Mouse (Mus musculus) T-helper 2 cell (primary cell): ENCODE measurements at regions not wholly inside any gene's neighbourhood (a gene's known extent, or its start where the extent isn't known, plus 50 kb on each side); places are given as distances from the start of the nearest gene placed in this dataset.

Source experiments
- in situ Hi-C: fragments of 300-600 bp; cut with MboI, MseI; formaldehyde crosslinking; loops from one replicate; pipeline ENCODE4 v1.15.1; 2025; ENCODE audit warnings: high pct_unique_total_duplicates

GRCm38 (mm10) chr5:133310979-133311890 is 768.1 kb upstream of the Auts2 start:
- in situ Hi-C loops, result no loop called here

DNA sequence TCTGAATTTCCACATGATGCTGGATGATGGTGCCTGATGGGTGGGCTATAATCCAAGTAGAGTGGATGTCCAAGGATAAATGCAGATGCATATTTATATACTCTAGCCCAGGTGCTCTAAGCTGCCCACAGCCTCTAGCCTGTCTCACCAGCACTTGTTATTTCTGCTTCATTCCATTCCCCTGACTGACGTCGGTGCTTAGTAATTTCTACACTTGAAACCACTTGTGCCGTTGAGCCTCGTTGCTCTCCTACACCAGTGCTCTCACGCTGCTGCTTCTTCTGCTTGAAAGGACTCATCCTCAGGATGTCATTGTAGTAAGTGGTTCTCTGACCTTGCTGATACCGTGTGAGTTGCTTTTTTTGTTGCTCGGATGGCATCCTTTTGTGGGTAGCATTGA is 724.7 kb upstream of the Auts2 start:
- in situ Hi-C loops, result no loop called here

DNA sequence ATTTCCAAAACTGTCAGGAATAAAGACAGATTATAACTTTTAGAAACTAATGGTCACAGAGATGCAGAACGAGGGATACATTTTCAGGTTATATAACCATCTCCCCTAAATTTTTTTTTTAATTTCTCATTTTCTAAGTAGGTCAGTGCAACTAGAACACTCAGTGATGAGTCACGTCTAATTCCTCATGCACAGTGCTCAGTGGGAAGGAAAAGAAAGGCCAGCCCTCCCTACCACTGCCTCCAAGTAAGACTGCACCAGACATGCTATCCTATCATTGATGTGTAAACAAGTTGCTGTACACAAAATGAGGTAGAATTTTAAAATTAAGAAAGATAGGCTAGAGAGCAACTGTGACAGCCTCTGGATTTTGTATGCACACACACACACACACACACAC is 724.2 kb upstream of the Auts2 start:
- in situ Hi-C loops, result no loop called here

DNA sequence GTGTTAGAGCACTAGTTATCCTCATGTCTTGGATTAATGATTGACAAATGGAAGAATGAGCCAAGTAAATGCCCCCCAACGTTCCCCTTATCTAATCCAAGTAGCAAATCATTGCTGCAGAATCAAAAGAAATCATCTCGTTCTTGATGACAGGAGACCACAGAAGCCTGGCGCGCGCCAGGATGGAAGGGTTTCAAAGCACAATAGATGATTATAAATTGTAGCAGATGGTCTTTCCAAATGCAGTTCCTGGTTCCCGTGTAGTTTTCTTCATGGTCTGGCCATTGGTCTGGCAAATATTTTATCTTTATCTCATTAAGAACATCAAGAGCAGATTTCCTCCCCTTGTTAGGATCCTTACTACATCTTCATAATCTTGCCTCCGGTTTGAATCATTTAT is 721.8 kb upstream of the Auts2 start:
- in situ Hi-C loops, result no loop called here

DNA sequence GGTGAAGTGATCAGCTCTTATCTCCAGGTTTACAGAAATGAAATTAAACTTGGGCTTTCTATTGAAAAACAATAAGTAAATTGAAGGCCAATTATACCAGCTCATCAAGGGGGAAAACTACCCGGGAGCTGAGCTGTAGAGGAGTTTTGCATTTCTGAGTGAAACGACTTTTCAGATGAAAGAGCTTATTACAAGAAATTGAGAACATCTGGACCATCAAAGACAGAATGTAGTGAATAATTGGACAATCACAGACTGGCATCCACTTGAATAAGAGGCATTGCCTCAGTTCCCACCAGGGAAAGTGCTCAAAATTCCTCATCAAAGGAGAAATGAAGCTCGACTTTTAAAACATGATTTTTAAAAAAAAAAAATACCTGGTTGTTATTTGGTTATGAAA is 675.7 kb upstream of the Auts2 start:
- in situ Hi-C loops, result no loop called here

GRCm38 (mm10) chr5:133198546-133198945 is 655.4 kb upstream of the Auts2 start:
- in situ Hi-C loops, result no loop called here

GRCm38 (mm10) chr5:133189798-133190571 is 646.8 kb upstream of the Auts2 start:
- in situ Hi-C loops, result no loop called here

DNA sequence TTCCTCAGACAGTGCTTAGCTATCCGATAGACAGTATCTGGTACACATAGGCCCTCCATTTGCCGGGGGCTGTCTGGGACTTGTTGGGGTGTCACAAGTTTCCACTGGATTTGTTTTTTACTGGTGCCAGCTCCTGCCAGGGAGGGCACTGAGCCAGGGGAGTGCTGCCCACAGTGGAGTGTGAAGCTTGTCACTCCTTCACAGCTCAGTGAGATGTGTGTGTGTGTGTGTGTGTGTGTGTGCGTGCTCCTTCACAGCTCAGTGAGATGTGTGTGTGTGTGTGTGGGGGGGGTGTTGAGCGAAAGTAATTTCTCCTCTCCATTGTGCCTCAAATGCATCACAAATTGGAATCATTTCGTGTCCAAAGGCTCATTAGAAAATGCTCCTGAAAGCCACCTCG is 632.5 kb upstream of the Auts2 start:
- in situ Hi-C loops, result no loop called here

DNA sequence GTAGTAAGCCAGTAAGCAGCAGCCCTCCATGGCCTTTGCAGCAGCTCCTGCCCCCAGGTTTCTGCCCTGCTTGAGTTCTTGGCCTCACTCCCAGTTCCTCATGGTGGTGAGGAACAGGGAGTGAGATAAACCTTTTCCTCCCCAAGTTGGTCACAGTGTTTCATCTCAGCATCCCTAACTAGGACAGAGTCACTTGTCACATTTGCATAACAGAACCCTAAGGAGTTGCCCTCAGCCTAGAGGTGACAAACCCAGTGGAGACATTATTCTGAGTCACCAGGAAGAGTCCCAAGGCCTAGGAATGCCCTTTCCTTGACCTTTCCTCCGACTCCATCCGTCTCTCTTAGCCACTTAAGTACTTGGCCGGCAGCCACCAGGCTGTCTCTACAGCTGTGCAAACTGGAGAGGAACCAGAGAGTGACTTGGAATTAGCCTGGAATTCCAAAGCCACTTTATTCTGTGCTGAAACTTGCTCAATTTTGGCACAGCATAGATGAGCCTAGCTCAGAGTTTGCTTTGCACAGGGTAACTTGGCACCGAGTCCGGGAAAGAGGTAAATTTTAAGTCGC is 630.1 kb upstream of the Auts2 start:
- in situ Hi-C loops, result no loop called here

DNA sequence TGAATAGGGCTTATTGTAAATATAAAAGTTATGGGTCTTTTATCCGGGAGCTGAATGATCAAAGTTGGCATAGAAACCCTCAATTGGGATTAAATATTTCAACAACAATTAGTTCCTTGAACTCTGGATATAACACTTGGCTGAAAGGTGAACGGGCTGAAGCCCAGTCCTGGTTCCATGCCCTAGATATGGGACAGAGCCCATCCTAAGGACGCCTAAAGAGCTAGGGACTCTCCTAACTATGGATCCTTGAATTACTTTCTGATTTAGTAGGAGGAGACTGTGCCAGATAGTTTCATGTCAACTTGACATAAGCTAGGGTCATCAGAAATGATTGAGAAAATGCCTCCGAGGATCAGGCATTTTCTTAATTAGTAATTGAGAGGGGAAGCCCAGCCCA is 629.5 kb upstream of the Auts2 start:
- in situ Hi-C loops, result no loop called here

GRCm38 (mm10) chr5:133171266-133171665 is 628.1 kb upstream of the Auts2 start:
- in situ Hi-C loops, result no loop called here

GRCm38 (mm10) chr5:133167576-133167975 is 624.4 kb upstream of the Auts2 start:
- in situ Hi-C loops, result no loop called here

DNA sequence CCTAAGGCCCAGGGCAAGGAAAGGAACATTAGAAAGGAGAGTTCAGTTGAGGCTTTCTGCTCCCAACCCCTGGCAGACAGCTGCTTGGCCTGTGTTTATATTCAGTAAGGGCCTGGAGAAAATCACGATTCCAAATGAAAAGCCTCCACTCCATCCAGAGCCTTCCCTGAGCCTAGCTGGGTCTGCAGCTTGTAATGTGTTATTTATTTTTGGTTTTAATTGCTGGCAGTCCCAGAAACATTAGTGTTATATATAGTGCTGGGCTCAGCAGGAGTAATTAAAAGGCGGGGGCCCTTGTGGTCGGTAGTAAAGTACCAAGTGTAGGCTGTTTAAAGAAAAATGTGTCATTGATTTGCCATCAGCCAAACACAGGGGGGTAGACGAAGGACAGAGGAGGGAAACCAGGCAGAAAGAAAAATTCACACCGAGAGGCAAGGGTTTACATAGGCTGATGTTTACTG is 623.9 kb upstream of the Auts2 start:
- in situ Hi-C loops, result no loop called here

DNA sequence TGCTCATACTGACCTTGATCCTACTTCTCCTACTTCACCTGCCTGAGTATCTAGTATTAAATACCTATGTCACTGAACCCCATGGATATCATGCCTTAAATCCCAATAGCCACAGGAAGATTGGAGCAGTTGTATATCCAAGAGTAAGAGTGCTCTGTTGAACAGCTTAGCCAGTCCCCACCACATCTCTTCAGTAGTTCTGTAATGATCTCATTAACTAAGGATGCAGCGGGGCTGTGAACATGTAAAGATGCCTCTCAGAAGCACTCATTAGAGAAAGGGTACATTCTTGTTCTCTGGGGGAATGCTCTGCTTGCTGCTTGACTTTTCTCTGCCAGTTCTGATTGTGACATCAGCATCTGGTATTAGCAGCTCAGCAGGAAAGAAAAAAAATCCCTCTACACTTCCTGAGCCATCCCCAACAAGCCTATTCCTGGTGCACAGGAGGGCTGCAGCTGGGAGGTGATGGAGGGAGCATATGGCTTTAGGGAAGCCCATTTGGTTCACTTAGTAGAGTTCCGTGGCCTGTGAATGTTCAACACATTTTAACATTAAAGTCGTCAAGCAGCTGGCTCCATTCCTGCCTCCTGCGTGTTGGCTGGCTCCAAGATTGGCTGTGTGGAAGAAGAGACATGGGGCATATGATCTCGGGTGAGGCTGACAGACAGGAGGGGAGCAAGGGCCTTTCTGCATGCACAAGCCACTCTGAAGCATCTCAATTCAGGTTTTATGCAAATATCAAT is 613.1 kb upstream of the Auts2 start:
- in situ Hi-C loops, result no loop called here

GRCm38 (mm10) chr5:133145996-133146395 is 602.9 kb upstream of the Auts2 start:
- in situ Hi-C loops, result no loop called here

GRCm38 (mm10) chr5:133143679-133144078 is 600.5 kb upstream of the Auts2 start:
- in situ Hi-C loops, result no loop called here

GRCm38 (mm10) chr5:133142401-133143115 is 599.4 kb upstream of the Auts2 start:
- in situ Hi-C loops, result no loop called here

- in situ Hi-C loops, result no loop called here
These were observed 587.9 kb upstream of the Auts2 start for GRCm38 (mm10) chr5:133131042-133131441.

GRCm38 (mm10) chr5:133130316-133130715 is 587.2 kb upstream of the Auts2 start:
- in situ Hi-C loops, result no loop called here

DNA sequence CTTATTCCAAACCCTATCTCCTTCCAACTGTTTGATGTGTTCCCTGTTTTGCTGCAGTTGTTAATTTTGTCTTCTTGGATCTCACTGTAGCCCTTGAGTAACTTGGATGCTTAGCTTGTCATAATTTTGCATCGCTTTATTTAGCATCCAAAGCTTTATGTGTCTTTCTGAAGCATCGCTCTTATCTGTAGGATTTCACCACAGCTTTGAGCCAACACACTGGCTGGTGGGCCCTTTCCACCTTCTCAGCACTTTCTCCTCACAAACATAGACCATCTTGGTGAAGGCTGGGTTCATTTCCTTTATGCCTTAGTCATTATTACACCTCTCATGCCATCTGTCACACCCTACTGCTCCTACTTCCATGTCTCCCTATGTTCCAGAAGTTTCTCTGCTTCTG is 581.1 kb upstream of the Auts2 start:
- in situ Hi-C loops, result no loop called here

DNA sequence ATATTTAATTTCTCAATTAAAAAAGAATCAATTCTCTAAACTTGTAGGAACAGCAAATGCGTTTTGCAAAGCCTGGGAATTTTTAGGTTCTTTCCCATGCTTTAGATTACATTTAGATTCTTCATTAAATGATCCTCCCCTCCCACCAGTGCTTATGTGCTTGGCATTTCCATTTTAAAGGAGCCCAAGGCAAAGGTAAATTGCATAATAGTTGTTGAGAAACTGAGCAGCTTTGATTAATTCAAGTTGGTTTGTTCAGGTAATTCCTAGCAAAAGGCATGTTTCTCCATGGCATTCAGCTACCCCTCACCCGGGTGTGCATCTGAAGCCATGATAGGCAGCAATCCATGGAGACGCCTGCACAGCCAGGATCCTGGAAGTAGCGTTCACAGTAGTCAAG is 570.8 kb upstream of the Auts2 start:
- in situ Hi-C loops, result no loop called here
